Mouse (Mus musculus) brain, embryonic 14.5 days (tissue): ENCODE results near the gene Thap2.

Experiments
- CTCF ChIP-seq: fragments of 200-500 bp; IDR thresholded peaks from 2 replicates; pipeline ENCODE4 v1.5.1; 2012; ENCODE audit warnings: inconsistent platforms, mild to moderate bottlenecking, moderate library complexity, borderline replicate concordance; ENCODE audit not compliant: insufficient read depth, insufficient read length; ENCODE audit errors: extremely low read depth
- POLR2A ChIP-seq: fragments of 200-500 bp; IDR thresholded peaks from 2 replicates; pipeline ENCODE4 v1.6.1; 2012; ENCODE audit warnings: mild to moderate bottlenecking, inconsistent platforms, borderline replicate concordance; ENCODE audit not compliant: poor library complexity, insufficient read depth, insufficient read length, severe bottlenecking; ENCODE audit errors: extremely low read depth

GRCm38 (mm10) chr10:115387891-115388290 lies 3.6 kb upstream of the Thap2 start:
- TF ChIP-seq CTCF (no peak), POLR2A (no peak)
